In genomic region chr1:153899731-153900380, GRCm38 (mm10) we compare ENCODE assay signal across 8 mouse cellular contexts. TPM values are rescaled to one million over a fixed set of nuclear protein-coding genes. Genes with fewer than 3 reads are reported as not detected.
DNase-seq lines count a peak whose midpoint lies in the region; ATAC-seq lines count a peak whose summit lies in the region.

Glul (plus strand) TSS chr1:153899944.
Teddm2 (minus strand) TSS chr1:153900228.

- peaks cover 9% of the 10 kb centered on the region; the same call in 1 of the 2 replicates for H3K36me3 ChIP-seq in hindbrain, embryonic 11.5 days (ENCODE audit: control insufficient read depth, insufficient read depth, low read length)

- H3K27ac ChIP-seq in hindbrain, embryonic 11.5 days (ENCODE audit: low read depth, low read length) = peak within 1 kb of the TSS; percentile 96

- WGBS in hindbrain, embryonic 11.5 days = under 1% methylated on average over 51 of the region's 51 CpGs

- no peaks in the 10 kb centered on the region for H3K9me3 ChIP-seq in hindbrain, embryonic 11.5 days (ENCODE audit: control insufficient read depth, low read length)

- H3K4me3 ChIP-seq in hindbrain, embryonic 11.5 days (ENCODE audit: low read depth, low read length) = peak within 1 kb of the TSS; percentile 63

- H3K4me2 ChIP-seq in hindbrain, embryonic 11.5 days (replicated peaks; ENCODE audit: low read depth, low read length) = peak within 1 kb of the TSS; percentile 59

- H3K4me1 ChIP-seq in hindbrain, embryonic 11.5 days (replicated peaks; ENCODE audit: control insufficient read depth, insufficient read depth, low read length) = peaks cover 3% of the 10 kb centered on the region; the same call in 1 of the 2 replicates

- peak; percentile 98 for DNase-seq in MN1 (ENCODE audit: low spot score)
- DNase-seq in cerebellum, adult 9-10 months = peak; percentile 96
- DNase-seq in frontal cortex, adult 2 months (ENCODE audit: extremely low spot score in 1 of 2, low spot score in 1 of 2) = peak; percentile 95
- peak; percentile 96 for DNase-seq in hindbrain, embryonic 11.5 days (ENCODE audit: low spot score)
- DNase-seq in layer of hippocampus, postnatal 10 days (ENCODE audit: low spot score in 2 of 2) = peak; percentile 91 to 93
- peak; percentile 98 for DNase-seq in lung, postnatal 10 days
- DNase-seq in ovary, postnatal 36 days (ENCODE audit: low spot score) = peak; percentile 96
- DNase-seq in thymus, postnatal 25 days = peak; percentile 95

- H3K27me3 ChIP-seq in hindbrain, embryonic 11.5 days (ENCODE audit: control insufficient read depth, insufficient read depth, low read length) = no peaks in the 10 kb centered on the region

- peak; percentile 96 for ATAC-seq in hindbrain, embryonic 11.5 days (ENCODE audit: low FRiP score)

- peak within 1 kb of the TSS; percentile 80 for H3K9ac ChIP-seq in hindbrain, embryonic 11.5 days (ENCODE audit: low read depth, low read length)

RNA-seq across cellular contexts. Expression of gene Glul, which starts in this region (rescaled TPM):
- polyA plus RNA-seq in frontal cortex, adult 2 months (2012; rRNA removed) = 2,150 and 2,715 TPM in 2 replicates
- 130 and 143 TPM in 2 replicates for polyA plus RNA-seq in hindbrain, embryonic 11.5 days (2014; fragmentation: Nextera tagmentation; extraction: Ambion mirVana)
- 1,000 to 10,000 TPM; 1,051 to 1,097 TPM for total RNA-seq in layer of hippocampus, postnatal 10 days (2021)

RNA-seq across cellular contexts. Expression of gene Teddm2, which starts in this region (rescaled TPM):
- polyA plus RNA-seq in frontal cortex, adult 2 months (2012; rRNA removed) = 3.1 and 3.4 TPM in 2 replicates
- polyA plus RNA-seq in hindbrain, embryonic 11.5 days (2014; fragmentation: Nextera tagmentation; extraction: Ambion mirVana) = 0.49 and 0.51 TPM in 2 replicates
- 1 to 10 TPM; 1.7 to 2.7 TPM for total RNA-seq in layer of hippocampus, postnatal 10 days (2021)

Comparison
In these comparisons a context has a peak if more than half of its experiments do, and no peak if none do; other contexts are left out.
1. Peak in every context shown above with its lines: DNase-seq, ATAC-seq, H3K4me3 ChIP-seq and H3K27ac ChIP-seq.
2. RNA of gene Glul (polyA plus RNA-seq): 2,150 to 2,715 TPM in frontal cortex, adult 2 months; 130 to 143 TPM in hindbrain, embryonic 11.5 days; every median in the first group is over 10 times any median in the second.